Mouse (Mus musculus) hindbrain, embryonic 10.5 days (tissue): ENCODE results near the gene Lef1. TPM values are rescaled to one million over a fixed set of nuclear protein-coding genes. Genes with fewer than 3 reads are reported as not detected.
A peak's percentile ranks its signal among the peaks of the same experiment; 100 is the strongest.

ENCODE experiments used
- DNase-seq: peaks from one replicate; pipeline ENCODE4 v3.0.0-alpha.2; 2017; ENCODE audit warnings: low spot score
- H3K27ac ChIP-seq: fragments of 300-500 bp; sonication (generic); 2 replicates; pipeline ENCODE4 v1.5.1; 2016; ENCODE audit warnings: mild to moderate bottlenecking, moderate library complexity
- H3K27me3 ChIP-seq: fragments of 300-500 bp; sonication (generic); 2 replicates; pipeline ENCODE4 v1.6.1; 2016; ENCODE audit warnings: mild to moderate bottlenecking; ENCODE audit not compliant: poor library complexity, insufficient read depth, severe bottlenecking
- H3K36me3 ChIP-seq: fragments of 300-500 bp; sonication (generic); 2 replicates; pipeline ENCODE4 v1.6.1; 2016; ENCODE audit warnings: mild to moderate bottlenecking, moderate library complexity
- H3K4me1 ChIP-seq: fragments of 300-500 bp; sonication (generic); replicated peaks from 2 replicates; pipeline ENCODE4 v1.6.1; 2016; ENCODE audit warnings: mild to moderate bottlenecking
- H3K4me3 ChIP-seq: fragments of 300-500 bp; sonication (generic); 2 replicates; pipeline ENCODE4 v1.5.1; 2016; ENCODE audit warnings: mild to moderate bottlenecking, moderate library complexity
- H3K9me3 ChIP-seq: fragments of 300-500 bp; sonication (generic); 2 replicates; pipeline ENCODE4 v1.6.1; 2016; ENCODE audit warnings: mild to moderate bottlenecking, moderate library complexity
- WGBS: fragments of 180-500 bp; shearing (Covaris S2); methylation state at CpG from one replicate; pipeline ENCODE4 v1.1.7; 2016; 5-methylcytosine and 5-hydroxymethylcytosine counted together
- polyA plus RNA-seq: library from polyadenylated mRNA; unstranded; fragments of >200 nt; fragmentation: Nextera tagmentation; extraction: Ambion mirVana; gene quantifications from 2 replicates; pipeline ENCODE4 v1.2.1, GENCODE M21; 2016

Lef1 gene
- polyA plus RNA-seq, 1 experiment from 2014 or later: 24.8 TPM

DNA sequence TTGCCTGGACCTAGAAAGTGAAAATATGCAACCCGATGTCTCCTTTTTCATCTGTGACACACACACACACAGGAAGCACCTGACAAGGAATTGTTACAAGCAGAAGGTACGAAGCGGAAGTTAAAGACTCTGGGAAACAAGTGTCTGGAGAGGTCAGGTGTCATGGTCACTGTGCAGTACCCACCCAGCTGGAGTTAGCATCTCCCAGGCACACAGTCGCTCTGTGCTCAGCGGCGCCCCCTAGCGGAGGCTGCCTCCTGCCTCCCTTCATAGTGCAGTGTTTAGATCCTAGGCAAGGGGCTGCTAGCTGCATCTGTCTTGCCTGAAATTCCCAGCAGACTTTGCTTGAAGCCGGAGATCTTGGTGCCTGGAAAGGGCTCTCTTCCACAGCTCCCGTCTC, 104.6 kb downstream of the Lef1 start:
- H3K9me3 ChIP-seq: no peaks in the 10 kb centered on the region
- no peak overlapping the region for H3K27ac ChIP-seq
- no peaks in the 10 kb centered on the region for H3K27me3 ChIP-seq
- H3K4me1 ChIP-seq: 0 out of 2 replicates have a peak, but pooled peaks cover 4% of the 10 kb centered on the region
- H3K36me3 ChIP-seq: 0 out of 2 replicates have a peak, but pooled peaks cover 8% of the 10 kb centered on the region
- H3K4me3 ChIP-seq: no peak overlapping the region
- WGBS: 71% methylated on average over 9 of the region's 9 CpGs
- no peak for DNase-seq

DNA sequence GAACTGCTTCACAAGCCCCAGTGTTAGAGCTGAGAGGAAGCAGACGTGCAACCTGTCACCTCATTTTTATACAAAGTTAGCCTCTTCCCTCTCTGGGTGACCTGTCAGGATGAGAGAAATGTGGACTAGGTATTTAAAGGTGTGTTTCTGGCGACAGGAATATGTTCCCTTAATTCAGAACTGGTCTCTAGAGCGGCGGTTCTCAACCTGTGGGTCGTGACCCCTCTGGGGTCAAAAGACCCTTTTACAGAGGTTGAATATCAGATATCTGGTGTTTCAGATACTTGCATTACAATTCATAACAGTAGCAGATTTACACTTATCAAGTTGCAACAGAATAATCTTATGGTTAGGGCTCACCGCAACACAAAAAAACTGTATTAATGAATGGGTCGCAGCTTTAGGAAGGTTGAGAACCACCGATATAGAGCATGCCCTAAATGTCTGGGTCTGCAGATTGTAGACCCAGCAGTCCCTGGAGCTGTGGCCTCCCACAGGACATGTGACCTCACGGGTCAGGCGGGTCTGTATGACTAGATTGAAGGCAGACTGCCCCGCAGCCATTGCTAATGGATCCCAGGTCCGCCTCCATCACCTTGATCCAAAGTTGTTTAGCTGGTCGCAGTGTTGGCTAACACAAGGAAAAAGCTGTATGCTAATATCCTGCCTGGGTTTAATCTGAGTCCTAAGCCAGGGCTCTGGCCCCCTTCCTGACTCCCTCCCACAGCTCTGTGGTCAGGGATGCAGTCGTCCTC, 108.5 kb downstream of the Lef1 start:
- WGBS: 73% methylated on average over 14 of the region's 14 CpGs
- Histone ChIP-seq H3K36me3 (no peaks in the 10 kb centered on the region), H3K27ac (no peak overlapping the region), H3K4me3 (no peak overlapping the region), H3K27me3 (no peaks in the 10 kb centered on the region), H3K4me1 (0 out of 2 replicates have a peak, but pooled peaks cover 8% of the 10 kb centered on the region), H3K9me3 (no peaks in the 10 kb centered on the region)
- DNase-seq: no peak

DNA sequence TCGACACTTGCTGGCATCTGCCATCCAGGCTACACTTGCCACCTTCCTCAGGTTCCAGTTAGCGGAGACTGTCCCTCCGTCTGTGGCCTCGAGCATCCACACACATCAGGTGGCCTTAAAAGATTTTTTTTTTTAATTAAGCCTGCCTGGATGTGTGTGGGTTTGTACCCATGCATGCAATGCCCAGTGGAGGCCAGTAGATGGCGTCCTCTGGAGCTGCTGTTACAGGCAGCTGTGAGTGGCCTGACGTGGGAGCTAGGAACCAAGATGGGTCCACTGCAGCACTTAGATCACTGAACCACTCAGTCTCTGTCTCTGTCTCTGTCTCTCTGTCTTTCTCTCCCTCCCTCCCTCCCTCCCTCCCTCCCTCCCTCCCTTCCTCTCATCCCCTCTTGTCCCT, 117.8 kb downstream of the Lef1 start:
- WGBS: 74% methylated on average over 6 of the region's 6 CpGs
- Histone ChIP-seq H3K9me3 (no peaks in the 10 kb centered on the region), H3K27ac (no peak overlapping the region), H3K27me3 (no peaks in the 10 kb centered on the region), H3K4me3 (no peak overlapping the region), H3K4me1 (0 out of 2 replicates have a peak, but pooled peaks cover 2% of the 10 kb centered on the region), H3K36me3 (peaks cover 10% of the 10 kb centered on the region)
- no peak for DNase-seq

DNA sequence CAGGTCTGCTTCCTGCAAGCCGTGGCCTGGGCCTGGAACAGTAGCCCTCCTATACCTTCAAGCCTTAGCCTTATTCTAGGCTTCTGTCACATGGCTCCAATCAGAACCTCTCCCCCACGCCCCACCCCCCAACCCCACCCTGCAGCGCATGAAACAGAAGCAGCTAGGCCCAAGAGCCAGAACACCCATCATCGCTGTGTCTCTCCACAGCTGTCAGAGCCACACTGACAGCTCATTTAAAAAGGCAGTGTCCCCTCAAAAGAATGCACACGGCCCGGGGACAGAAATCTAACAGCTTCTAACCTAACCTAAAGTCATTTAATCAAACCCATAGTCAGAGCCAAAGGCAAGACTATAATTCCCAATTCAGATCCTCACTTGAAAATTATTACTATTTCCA, 126.8 kb downstream of the Lef1 start:
- Histone ChIP-seq H3K4me1 (0 out of 2 replicates have a peak, but pooled peaks cover 2% of the 10 kb centered on the region), H3K27ac (no peak overlapping the region), H3K9me3 (no peaks in the 10 kb centered on the region), H3K27me3 (no peaks in the 10 kb centered on the region), H3K36me3 (peaks cover 16% of the 10 kb centered on the region; the same call in 1 of the 2 replicates), H3K4me3 (no peak overlapping the region)
- WGBS: 78% methylated on average over 6 of the region's 6 CpGs
- DNase-seq: no peak

DNA sequence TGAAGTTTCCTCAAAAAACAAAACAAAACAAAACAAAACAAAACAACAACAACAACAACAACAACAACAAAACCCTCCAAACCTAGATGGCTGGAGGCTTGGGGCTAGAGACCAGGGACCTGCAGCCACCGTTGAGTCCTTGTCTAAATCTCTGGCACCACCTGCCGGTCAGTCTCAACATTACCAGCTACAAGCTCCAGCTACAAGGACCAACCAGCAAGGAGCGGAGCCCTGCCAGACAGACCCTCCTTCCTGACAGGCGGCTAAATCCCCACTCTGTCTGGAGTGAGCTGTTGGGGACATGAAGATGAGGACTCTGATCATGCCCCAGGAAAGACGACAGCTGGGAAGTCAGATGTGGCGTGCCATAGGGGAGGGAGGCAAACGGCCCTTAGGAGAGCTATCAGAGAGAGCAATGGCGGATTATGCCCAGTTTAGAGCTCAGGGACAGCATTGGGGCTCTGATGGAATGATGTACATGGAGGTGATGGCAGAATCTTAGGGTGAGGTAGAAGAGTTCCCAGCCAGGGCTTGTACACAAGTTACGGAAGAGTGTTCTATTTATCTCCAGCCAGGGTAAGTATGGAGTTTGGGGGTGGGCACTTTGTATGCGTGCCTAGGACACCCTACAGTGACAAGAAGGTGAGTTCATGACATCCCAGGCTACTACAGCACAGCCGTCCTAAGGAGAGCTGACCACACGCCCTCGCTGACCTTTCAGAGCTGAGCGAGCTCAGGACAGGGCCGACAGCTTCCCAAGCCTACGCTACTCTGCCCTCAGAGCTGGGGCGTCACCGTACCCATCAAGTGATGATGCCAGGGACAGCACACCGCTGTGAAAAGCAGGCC, 127.7 kb downstream of the Lef1 start:
- WGBS: 64% methylated on average over 19 of the region's 19 CpGs
- no peaks in the 10 kb centered on the region for H3K9me3 ChIP-seq
- DNase-seq: peak; percentile 88
- peaks cover 16% of the 10 kb centered on the region for H3K36me3 ChIP-seq
- H3K4me3 ChIP-seq: no peak overlapping the region
- 0 out of 2 replicates have a peak, but pooled peaks cover 2% of the 10 kb centered on the region for H3K4me1 ChIP-seq
- no peaks in the 10 kb centered on the region for H3K27me3 ChIP-seq
- H3K27ac ChIP-seq: no peak overlapping the region

DNA sequence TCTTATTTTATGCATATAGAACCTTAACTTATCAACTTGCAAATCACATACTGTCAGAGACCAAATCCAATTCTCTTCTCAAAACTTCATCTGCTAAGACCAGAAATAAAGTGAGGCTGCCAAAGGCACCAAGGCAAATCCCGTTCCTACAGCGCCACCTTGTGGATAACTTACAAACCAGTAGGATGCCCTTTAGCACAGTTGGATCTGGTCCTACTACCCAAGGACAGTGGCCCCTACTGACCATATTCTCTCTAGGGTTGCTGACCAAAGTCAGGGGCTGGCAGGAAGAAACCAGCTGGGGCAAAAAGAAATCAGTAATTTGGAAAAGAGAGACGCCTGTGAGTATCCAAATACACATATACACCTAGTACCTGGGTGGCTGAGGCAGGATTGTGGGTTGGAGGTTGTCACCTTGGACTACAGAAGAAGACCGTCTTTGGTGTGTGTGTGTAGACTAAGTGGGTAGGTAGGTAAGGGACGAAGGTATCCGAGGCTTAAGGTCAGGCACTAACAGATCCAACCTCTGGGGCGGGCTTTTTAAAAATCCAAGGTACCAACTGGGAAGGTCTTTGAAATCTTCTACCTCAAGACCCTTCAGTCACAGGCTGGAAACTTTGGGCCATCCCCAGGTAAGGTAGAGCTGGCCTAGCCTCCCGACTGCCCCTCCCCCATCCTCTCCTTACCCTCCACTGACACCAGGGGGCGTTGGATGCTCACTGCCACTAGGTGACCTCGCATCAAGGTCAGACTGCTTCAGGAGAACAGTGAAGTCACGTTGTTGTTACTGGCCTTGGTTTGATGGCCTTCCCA, 135.7 kb downstream of the Lef1 start:
- H3K4me1 ChIP-seq: peaks cover 8% of the 10 kb centered on the region; the same call in 1 of the 2 replicates
- WGBS: 60% methylated on average over 11 of the region's 11 CpGs
- no peaks in the 10 kb centered on the region for H3K9me3 ChIP-seq
- peaks cover 36% of the 10 kb centered on the region for H3K36me3 ChIP-seq
- peak; percentile 58 for DNase-seq
- H3K27ac ChIP-seq: no peak overlapping the region
- H3K4me3 ChIP-seq: no peak overlapping the region
- H3K27me3 ChIP-seq: no peaks in the 10 kb centered on the region

DNA sequence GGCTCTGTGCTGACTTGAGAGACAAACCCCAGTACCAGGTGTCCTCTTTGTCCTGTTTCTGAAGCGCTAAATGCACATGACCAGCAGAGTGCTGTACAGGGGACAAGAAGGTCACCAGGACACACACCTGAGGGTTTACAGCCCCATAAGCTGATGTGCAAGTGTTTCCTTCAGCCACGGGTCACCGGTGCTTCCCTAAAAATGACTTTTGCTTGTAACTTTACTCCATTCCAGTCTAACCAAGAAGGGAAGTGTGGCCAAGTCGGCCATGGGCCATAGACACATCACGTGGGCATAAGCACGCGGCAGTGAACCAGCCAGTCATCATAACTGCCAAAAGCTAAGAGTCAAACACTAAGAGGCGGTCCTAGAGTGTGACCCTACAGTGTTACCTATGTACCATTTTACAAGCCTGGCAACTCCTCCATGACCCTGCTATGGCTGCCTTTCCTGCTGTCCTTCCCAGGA, 136.3 kb downstream of the Lef1 start:
- Histone ChIP-seq H3K27me3 (no peaks in the 10 kb centered on the region), H3K9me3 (no peaks in the 10 kb centered on the region), H3K36me3 (peaks cover 35% of the 10 kb centered on the region), H3K27ac (no peak overlapping the region), H3K4me3 (no peak overlapping the region), H3K4me1 (peaks cover 8% of the 10 kb centered on the region; the same call in 1 of the 2 replicates)
- DNase-seq: no peak
- WGBS: 95% methylated on average over 8 of the region's 8 CpGs

DNA sequence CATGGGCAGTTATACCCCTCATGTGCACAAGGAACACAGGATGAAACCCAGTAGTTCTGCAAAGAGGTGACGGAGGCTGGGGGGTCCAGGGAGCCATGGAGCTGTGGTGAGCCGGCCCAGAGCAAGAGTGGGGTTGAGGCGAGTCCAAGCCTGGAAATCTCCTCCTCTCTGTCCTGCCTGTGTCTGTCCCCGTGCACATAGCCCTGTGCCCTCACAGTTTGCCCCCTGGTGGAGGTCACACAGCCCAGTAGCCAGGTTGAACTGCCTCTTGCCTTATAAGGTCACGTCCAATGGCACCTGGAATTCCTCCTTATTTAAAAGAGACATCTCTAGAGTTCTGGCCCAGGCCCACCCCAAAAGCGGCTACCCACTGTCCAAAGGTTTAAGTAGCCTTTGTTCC, 137.2 kb downstream of the Lef1 start:
- DNase-seq: no peak
- 77% methylated on average over 6 of the region's 6 CpGs for WGBS
- Histone ChIP-seq H3K9me3 (no peaks in the 10 kb centered on the region), H3K27me3 (no peaks in the 10 kb centered on the region), H3K4me3 (no peak overlapping the region), H3K4me1 (peaks cover 8% of the 10 kb centered on the region; the same call in 1 of the 2 replicates), H3K36me3 (peaks cover 35% of the 10 kb centered on the region), H3K27ac (no peak overlapping the region)

DNA sequence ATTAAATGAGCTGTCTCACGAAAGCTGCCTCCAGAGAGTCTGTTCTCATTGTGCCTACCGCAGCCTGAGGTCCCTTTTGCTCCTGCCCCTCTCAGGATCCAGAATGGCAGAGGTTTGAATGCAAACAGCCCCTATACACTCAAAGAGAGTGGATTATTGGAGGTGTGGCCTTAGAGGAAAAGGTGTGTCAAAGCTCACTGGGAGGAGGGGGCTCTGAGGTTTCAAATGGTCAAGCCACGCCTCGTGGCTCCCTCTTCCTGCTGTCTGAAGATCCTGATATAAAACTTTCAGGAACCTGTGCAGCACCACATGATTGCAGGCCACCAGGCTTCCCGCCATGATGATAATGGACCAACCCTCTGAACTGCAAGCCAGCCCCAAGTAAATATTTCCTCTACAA, 137.6 kb downstream of the Lef1 start:
- H3K27ac ChIP-seq: no peak overlapping the region
- no peaks in the 10 kb centered on the region for H3K27me3 ChIP-seq
- DNase-seq: no peak
- H3K4me3 ChIP-seq: no peak overlapping the region
- peaks cover 8% of the 10 kb centered on the region; the same call in 1 of the 2 replicates for H3K4me1 ChIP-seq
- 90% methylated on average over 5 of the region's 5 CpGs for WGBS
- no peaks in the 10 kb centered on the region for H3K9me3 ChIP-seq
- H3K36me3 ChIP-seq: peaks cover 35% of the 10 kb centered on the region

DNA sequence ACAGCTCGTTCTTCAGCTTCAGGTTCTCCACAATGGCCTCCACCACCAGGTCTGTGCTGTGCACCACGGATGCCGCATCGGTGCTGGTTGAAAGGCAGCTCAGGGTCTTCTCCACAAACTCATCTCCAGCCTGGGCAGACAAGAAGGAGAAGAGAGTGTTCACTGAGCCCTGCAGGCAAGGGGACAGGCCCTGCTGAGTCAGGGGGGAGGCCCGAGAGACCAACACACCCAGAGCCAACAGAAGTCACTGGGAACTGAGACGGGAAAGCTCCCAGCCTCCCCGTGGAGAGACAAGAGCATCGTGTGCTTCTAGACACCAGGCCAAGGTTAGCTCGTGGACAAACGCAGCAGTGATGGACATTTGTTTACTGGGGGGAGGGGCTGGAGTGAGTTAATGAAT, 138.2 kb downstream of the Lef1 start:
- H3K4me3 ChIP-seq: no peak overlapping the region
- peaks cover 35% of the 10 kb centered on the region for H3K36me3 ChIP-seq
- H3K9me3 ChIP-seq: no peaks in the 10 kb centered on the region
- no peaks in the 10 kb centered on the region for H3K27me3 ChIP-seq
- WGBS: 87% methylated on average over 10 of the region's 10 CpGs
- H3K27ac ChIP-seq: no peak overlapping the region
- peaks cover 8% of the 10 kb centered on the region; the same call in 1 of the 2 replicates for H3K4me1 ChIP-seq
- DNase-seq: no peak

DNA sequence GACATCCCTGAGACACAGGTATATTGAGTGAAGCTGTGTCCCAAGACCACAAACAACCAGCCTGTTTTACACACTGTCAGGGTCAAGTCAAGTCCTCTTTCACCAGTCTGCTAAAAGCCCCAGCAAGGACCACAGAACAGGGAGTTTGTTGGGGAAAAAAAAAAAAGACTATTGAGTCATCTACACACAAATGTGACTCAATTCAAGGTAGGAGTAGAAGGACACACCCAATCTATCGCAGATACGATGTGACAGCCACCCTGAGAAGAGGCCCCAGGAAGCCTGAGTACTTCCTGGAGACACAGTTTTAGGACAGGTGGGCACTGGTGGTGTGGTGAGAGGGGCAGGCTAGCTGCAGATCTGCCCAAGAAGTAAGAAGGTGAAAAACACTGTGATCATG, 140.0 kb downstream of the Lef1 start:
- Histone ChIP-seq H3K27ac (no peak overlapping the region), H3K4me3 (no peak overlapping the region), H3K36me3 (peaks cover 28% of the 10 kb centered on the region), H3K9me3 (no peaks in the 10 kb centered on the region), H3K27me3 (no peaks in the 10 kb centered on the region), H3K4me1 (no peaks in the 10 kb centered on the region)
- DNase-seq: no peak
- WGBS: 92% methylated on average over 2 of the region's 2 CpGs

DNA sequence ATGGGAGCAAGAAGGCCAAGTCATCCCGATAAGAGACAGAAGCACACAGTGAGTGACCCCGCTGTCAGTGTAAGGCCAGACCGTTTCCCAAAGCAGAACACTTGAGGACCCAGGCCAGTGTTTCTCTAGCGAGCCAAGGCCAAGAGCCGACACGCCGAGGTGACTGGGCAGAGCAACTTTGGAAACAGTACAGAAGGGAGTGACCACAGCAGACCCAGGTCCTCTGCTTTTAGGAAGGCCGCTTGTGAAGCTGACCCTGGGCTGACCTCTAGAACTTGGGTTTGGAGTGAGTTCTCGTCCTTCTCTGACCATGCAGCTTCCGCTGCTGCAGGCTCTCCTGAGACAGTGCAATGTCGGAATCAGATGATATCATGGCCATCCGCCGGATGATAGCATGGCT, 140.7 kb downstream of the Lef1 start:
- Histone ChIP-seq H3K27me3 (no peaks in the 10 kb centered on the region), H3K27ac (no peak overlapping the region), H3K4me1 (no peaks in the 10 kb centered on the region), H3K9me3 (no peaks in the 10 kb centered on the region), H3K4me3 (no peak overlapping the region), H3K36me3 (peaks cover 34% of the 10 kb centered on the region)
- no peak for DNase-seq
- WGBS: 86% methylated on average over 13 of the region's 13 CpGs
